Mouse (Mus musculus): ENCODE measurements around the gene Rps23.
"Not testable (repeated sequence)": the region's sequence is repeated elsewhere in the genome, so short reads cannot be mapped to it uniquely, and the experiment has no call there.

Gene Rps23

GRCm38 (mm10) chr13:90922751-90923612 lies at the start of gene Rps23:
Rps23 (plus strand) TSS chr13:90922958.
- DNase-seq, result peak; percentile 93

- no peak for DNase-seq
These were observed 40.9 kb upstream of the Rps23 start for GRCm38 (mm10) chr13:90881727-90882429.

- peak; percentile 15 for DNase-seq
These were observed 36.8 kb upstream of the Rps23 start for GRCm38 (mm10) chr13:90885856-90886532.

GRCm38 (mm10) chr13:90886568-90886983 lies 36.2 kb upstream of the Rps23 start:
- peak; percentile 77 for DNase-seq

GRCm38 (mm10) chr13:90890111-90890510 lies 32.6 kb upstream of the Rps23 start:
- no peak for DNase-seq

- DNase-seq, result no peak
These were observed 27.9 kb upstream of the Rps23 start for GRCm38 (mm10) chr13:90894819-90895218.

GRCm38 (mm10) chr13:90896098-90896497 lies 26.7 kb upstream of the Rps23 start:
- no peak for DNase-seq

GRCm38 (mm10) chr13:90896821-90897220 lies 25.9 kb upstream of the Rps23 start:
- DNase-seq, result no peak

- DNase-seq, result no peak
These were observed 17.6 kb upstream of the Rps23 start, which contains the start of gene Atp6ap1l for GRCm38 (mm10) chr13:90905176-90905575. Atp6ap1l (minus strand) TSS chr13:90905355.

GRCm38 (mm10) chr13:90907376-90907775 lies 15.4 kb upstream of the Rps23 start:
- no peak for DNase-seq

- no peak for DNase-seq
These were observed 9.7 kb upstream of the Rps23 start for GRCm38 (mm10) chr13:90912760-90913674.

GRCm38 (mm10) chr13:90913675-90914192 lies 9.0 kb upstream of the Rps23 start:
- no peak for DNase-seq

GRCm38 (mm10) chr13:90914721-90915120 lies 8.0 kb upstream of the Rps23 start:
- DNase-seq, result no peak

- not testable (repeated sequence) for DNase-seq
These were observed 859 bp downstream of the Rps23 start for GRCm38 (mm10) chr13:90923617-90924016.

- DNase-seq, result no peak
These were observed 1.3 kb downstream of the Rps23 start for GRCm38 (mm10) chr13:90924072-90924471.

GRCm38 (mm10) chr13:90925191-90925590 lies 2.4 kb downstream of the Rps23 start:
- no peak for DNase-seq

GRCm38 (mm10) chr13:90926125-90926765 lies 3.5 kb downstream of the Rps23 start:
- no peak for DNase-seq

- no peak for DNase-seq
These were observed 4.3 kb downstream of the Rps23 start for GRCm38 (mm10) chr13:90926938-90927633.

GRCm38 (mm10) chr13:90928266-90928665 lies 5.5 kb downstream of the Rps23 start:
- not testable (repeated sequence) for DNase-seq

GRCm38 (mm10) chr13:90929847-90930246 lies 7.1 kb downstream of the Rps23 start:
- DNase-seq, result peak; percentile 85

- DNase-seq, result peak; percentile 12
These were observed 10.5 kb downstream of the Rps23 start for GRCm38 (mm10) chr13:90933256-90933655.
